Mouse (Mus musculus) heart, embryonic 12.5 days (tissue): ENCODE data around the gene Trim60. TPM values are rescaled to one million over a fixed set of nuclear protein-coding genes. Genes with fewer than 3 reads are reported as not detected.
A peak's percentile ranks its signal among the peaks of the same experiment; 100 is the strongest.

ENCODE experiments used
- ATAC-seq: fragments of 200-750 bp; cut with Nextera tagmentation; 2 replicates; pipeline ENCODE4 v1.8.0; 2017; ENCODE audit warnings: moderate TSS enrichment, moderate library complexity; ENCODE audit not compliant: insufficient number of reproducible peaks, low FRiP score
- H3K27ac ChIP-seq: fragments of 300-500 bp; sonication (generic); 2 replicates; pipeline ENCODE4 v1.5.1; 2016; ENCODE audit warnings: mild to moderate bottlenecking, moderate library complexity; ENCODE audit not compliant: poor library complexity, severe bottlenecking
- H3K27me3 ChIP-seq: fragments of 300-500 bp; sonication (generic); replicated peaks from 2 replicates; pipeline ENCODE4 v1.6.1; 2016; ENCODE audit warnings: mild to moderate bottlenecking, moderate library complexity
- H3K36me3 ChIP-seq: fragments of 300-500 bp; sonication (generic); 2 replicates; pipeline ENCODE4 v1.6.1; 2016; ENCODE audit warnings: mild to moderate bottlenecking, moderate library complexity
- H3K4me1 ChIP-seq: fragments of 300-500 bp; sonication (generic); replicated peaks from 2 replicates; pipeline ENCODE4 v1.6.1; 2016; ENCODE audit warnings: mild to moderate bottlenecking
- H3K4me2 ChIP-seq: fragments of 300-500 bp; sonication (generic); 2 replicates; pipeline ENCODE4 v1.6.1; 2016; ENCODE audit warnings: mild to moderate bottlenecking, moderate library complexity
- H3K4me3 ChIP-seq: fragments of 300-500 bp; sonication (generic); 2 replicates; pipeline ENCODE4 v1.5.1; 2016; ENCODE audit warnings: mild to moderate bottlenecking
- H3K9ac ChIP-seq: fragments of 300-500 bp; sonication (generic); 2 replicates; pipeline ENCODE4 v1.6.1; 2016; ENCODE audit warnings: mild to moderate bottlenecking, moderate library complexity
- H3K9me3 ChIP-seq: fragments of 300-500 bp; sonication (generic); replicated peaks from 2 replicates; pipeline ENCODE4 v1.6.1; 2016; ENCODE audit warnings: mild to moderate bottlenecking, moderate library complexity
- WGBS: fragments of 180-500 bp; shearing (Covaris S2); methylation state at CpG from one replicate; pipeline ENCODE4 v1.1.7; 2016; 5-methylcytosine and 5-hydroxymethylcytosine counted together
- polyA plus RNA-seq: library from polyadenylated mRNA; unstranded; fragments of >200 nt; fragmentation: Nextera tagmentation; extraction: Ambion mirVana; gene quantifications from 2 replicates; pipeline ENCODE4 v1.2.1, GENCODE M21; 2016

The Trim60 gene
- 0.06 TPM in 1 of 2 replicates, not detected in the other for polyA plus RNA-seq

DNA sequence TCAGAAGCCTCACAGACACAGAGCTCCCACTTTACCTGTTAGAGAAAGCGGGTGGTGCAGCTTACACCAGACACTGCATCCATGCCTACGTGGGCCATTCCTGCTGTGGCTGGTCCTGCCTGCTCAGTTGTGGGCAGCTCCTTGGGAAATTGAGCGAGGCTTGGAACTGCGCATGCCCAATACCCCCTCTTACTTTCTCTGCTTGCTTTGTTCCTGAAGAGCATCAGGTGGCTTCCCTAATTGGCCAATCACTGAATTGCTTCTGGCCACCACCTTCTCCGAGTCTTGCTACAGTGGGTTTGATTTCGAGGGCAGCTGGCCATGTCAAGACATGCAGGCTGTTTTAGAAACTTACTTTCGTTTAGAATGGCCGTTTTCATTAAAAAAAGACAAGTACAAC lies at the start of gene Trim60, which contains the start of gene Trim61:
Gene Trim60 (minus strand): TSS at position 162 of the 400 bp plus-strand sequence.
Gene Trim61 (minus strand): TSS at position 101 of the 400 bp plus-strand sequence.
- H3K9me3 ChIP-seq, result 0 out of 2 replicates have a peak, but pooled peaks cover 14% of the 10 kb centered on the region
- H3K27me3 ChIP-seq, result no peaks in the 10 kb centered on the region
- WGBS, result 82% methylated on average over 8 of the region's 8 CpGs
- ATAC-seq, result no peak
- no peaks in the 10 kb centered on the region for H3K4me1 ChIP-seq
- no peak within 1 kb of the TSS for H3K9ac ChIP-seq
- H3K4me2 ChIP-seq, result no peak within 1 kb of the TSS
- no peaks in the 10 kb centered on the region for H3K36me3 ChIP-seq
- H3K4me3 ChIP-seq, result no peak within 1 kb of the TSS
- no peak within 1 kb of the TSS for H3K27ac ChIP-seq

- Histone ChIP-seq H3K27ac (no peak overlapping the region), H3K36me3 (no peaks in the 10 kb centered on the region), H3K9me3 (no peaks in the 10 kb centered on the region), H3K4me1 (no peaks in the 10 kb centered on the region), H3K4me2 (no peak overlapping the region), H3K4me3 (no peak overlapping the region), H3K27me3 (no peaks in the 10 kb centered on the region), H3K9ac (no peak overlapping the region)
- no peak for ATAC-seq
- WGBS, result 48% methylated on average over 10 of the region's 10 CpGs
Measured at GRCm38 (mm10) chr8:65067694-65068472, 49.5 kb upstream of the Trim60 start.

DNA sequence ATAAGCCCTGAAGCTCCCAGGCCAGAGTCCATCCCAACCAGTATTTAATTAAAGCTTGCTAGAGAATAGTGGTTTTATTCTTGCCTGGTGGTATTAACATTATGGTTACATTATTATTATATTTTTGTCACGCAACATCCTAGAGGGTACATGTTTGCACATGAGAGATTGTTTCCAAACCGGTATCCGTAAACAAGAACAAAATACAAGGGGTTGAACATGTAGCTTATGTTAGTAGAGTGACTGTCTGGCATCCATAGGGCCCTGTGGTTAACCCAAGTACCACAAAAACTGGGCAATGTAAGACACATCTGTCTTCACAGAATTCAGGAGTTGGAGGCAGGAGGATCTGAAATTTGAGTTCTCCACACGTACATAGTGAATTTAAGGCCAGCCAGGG lies 48.6 kb upstream of the Trim60 start:
- Histone ChIP-seq H3K4me3 (no peak overlapping the region), H3K27me3 (no peaks in the 10 kb centered on the region), H3K36me3 (no peaks in the 10 kb centered on the region), H3K9me3 (no peaks in the 10 kb centered on the region), H3K27ac (no peak overlapping the region), H3K4me2 (no peak overlapping the region), H3K4me1 (no peaks in the 10 kb centered on the region), H3K9ac (no peak overlapping the region)
- ATAC-seq, result no peak
- WGBS, result 91% methylated on average over 4 of the region's 4 CpGs

DNA sequence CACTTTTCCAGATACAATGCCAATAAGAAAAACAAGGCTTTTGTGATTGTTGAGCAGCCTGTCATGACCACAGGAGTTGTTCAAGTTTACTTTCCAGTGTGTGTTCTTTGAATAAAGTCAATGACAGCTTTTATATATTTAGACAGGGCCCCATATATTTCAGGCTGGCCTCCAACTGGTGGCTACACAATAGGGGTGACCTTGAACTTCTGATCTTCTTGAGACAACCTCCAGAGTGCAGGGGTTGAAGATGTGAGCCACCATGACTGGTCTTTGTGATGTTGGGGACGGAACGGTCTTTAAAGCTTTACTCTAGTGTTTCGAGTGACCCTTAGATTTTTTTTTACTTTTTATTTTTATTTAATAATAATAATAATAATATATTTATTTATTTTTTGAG lies 47.2 kb upstream of the Trim60 start:
- H3K9me3 ChIP-seq, result no peaks in the 10 kb centered on the region
- no peak overlapping the region for H3K4me3 ChIP-seq
- no peak overlapping the region for H3K4me2 ChIP-seq
- no peak overlapping the region for H3K27ac ChIP-seq
- H3K4me1 ChIP-seq, result no peaks in the 10 kb centered on the region
- no peaks in the 10 kb centered on the region for H3K36me3 ChIP-seq
- ATAC-seq, result no peak
- 93% methylated on average over 3 of the region's 3 CpGs for WGBS
- H3K27me3 ChIP-seq, result no peaks in the 10 kb centered on the region
- H3K9ac ChIP-seq, result no peak overlapping the region

DNA sequence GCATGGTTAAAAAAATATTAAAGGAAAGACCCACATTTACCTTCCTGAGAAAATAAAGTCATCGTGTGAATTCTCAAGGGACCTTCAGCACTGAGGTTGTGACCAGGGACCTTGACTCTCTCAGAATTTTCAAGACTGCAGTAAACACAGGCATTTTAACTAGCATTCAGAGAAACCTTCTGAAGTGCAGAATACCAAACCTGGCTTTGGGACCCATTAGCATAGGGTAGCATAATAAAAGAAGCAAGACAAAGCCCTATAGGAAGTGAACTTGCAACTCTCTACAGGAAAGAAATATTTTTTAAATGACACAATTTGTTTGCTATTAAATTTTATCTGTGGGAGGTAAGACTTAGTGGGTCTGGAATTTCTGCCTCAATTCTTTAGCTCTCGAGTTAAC lies 45.7 kb upstream of the Trim60 start:
- H3K27ac ChIP-seq, result no peak overlapping the region
- no peak overlapping the region for H3K9ac ChIP-seq
- H3K36me3 ChIP-seq, result no peaks in the 10 kb centered on the region
- no peak overlapping the region for H3K4me3 ChIP-seq
- no peak overlapping the region for H3K4me2 ChIP-seq
- no peaks in the 10 kb centered on the region for H3K9me3 ChIP-seq
- no peak for ATAC-seq
- WGBS, result 58% methylated on average over 2 of the region's 2 CpGs
- H3K4me1 ChIP-seq, result no peaks in the 10 kb centered on the region
- H3K27me3 ChIP-seq, result no peaks in the 10 kb centered on the region

DNA sequence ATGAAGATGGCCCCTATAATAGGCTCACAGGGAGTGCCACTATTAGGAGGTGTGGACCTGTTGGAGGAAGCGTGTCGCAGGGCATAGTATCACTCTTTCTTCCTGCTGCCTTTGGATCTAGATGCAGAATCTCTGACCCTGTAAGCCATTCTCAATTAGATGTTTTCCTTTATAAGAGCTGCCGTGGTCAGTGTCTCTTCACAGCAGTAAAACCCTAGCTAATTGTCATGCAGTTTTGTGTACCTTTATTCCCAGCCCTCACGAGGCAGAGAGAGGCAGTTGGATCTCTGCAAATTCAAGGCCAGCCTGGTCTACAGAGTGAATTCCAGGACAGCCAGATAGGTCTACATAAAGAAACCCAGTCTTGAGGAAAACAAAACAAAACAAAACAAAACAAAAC lies 43.8 kb upstream of the Trim60 start:
- Histone ChIP-seq H3K27ac (no peak overlapping the region), H3K4me1 (no peaks in the 10 kb centered on the region), H3K9ac (no peak overlapping the region), H3K36me3 (no peaks in the 10 kb centered on the region), H3K9me3 (no peaks in the 10 kb centered on the region), H3K27me3 (no peaks in the 10 kb centered on the region), H3K4me2 (no peak overlapping the region), H3K4me3 (no peak overlapping the region)
- no peak for ATAC-seq
- WGBS, result 81% methylated on average over 4 of the region's 4 CpGs

DNA sequence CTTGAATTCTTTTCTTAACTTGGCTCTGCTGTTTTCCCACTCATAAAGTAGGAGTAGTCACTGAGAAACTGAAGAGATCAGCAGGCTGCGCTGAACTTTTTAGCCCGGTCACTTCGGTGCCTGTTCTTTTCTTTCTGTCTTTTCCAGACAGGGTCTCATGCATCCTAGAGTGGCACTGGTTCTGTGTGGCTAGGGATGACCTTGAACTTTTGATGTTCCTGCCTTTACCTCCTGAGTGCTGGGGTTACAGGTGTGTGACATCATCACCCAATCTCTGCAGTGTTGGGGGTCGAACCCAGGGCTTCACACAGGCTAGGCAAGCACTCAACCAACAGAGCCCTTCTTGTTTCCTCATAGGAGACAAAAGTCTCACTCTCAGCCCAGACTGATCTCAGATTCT lies 38.3 kb upstream of the Trim60 start:
- Histone ChIP-seq H3K9me3 (no peaks in the 10 kb centered on the region), H3K9ac (no peak overlapping the region), H3K27me3 (no peaks in the 10 kb centered on the region), H3K4me2 (no peak overlapping the region), H3K27ac (no peak overlapping the region), H3K36me3 (no peaks in the 10 kb centered on the region), H3K4me3 (no peak overlapping the region), H3K4me1 (no peaks in the 10 kb centered on the region)
- no peak for ATAC-seq
- 74% methylated on average over 4 of the region's 4 CpGs for WGBS

DNA sequence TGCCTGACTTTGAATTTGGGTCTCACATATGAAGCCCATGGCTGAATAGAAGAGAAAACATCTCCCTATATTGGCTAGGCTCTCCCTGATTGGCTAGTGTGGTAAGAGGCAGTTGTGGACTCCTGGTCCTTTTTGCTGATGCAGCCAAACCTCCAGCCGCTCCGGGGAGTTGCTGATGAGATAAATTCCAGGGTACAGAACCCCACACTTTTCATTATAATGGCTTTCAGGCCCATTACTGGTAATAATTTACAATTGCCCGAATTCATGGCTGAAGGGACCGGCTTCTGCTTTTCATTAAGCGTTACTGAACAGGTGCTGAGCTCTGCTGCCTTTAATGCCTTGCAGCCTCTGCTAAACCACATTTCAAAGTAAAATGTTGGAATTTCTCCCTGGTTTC lies 35.6 kb upstream of the Trim60 start:
- Histone ChIP-seq H3K27ac (no peak overlapping the region), H3K36me3 (no peaks in the 10 kb centered on the region), H3K27me3 (no peaks in the 10 kb centered on the region), H3K4me3 (no peak overlapping the region), H3K4me2 (no peak overlapping the region), H3K4me1 (no peaks in the 10 kb centered on the region), H3K9ac (no peak overlapping the region), H3K9me3 (no peaks in the 10 kb centered on the region)
- WGBS, result 75% methylated on average over 5 of the region's 5 CpGs
- no peak for ATAC-seq

DNA sequence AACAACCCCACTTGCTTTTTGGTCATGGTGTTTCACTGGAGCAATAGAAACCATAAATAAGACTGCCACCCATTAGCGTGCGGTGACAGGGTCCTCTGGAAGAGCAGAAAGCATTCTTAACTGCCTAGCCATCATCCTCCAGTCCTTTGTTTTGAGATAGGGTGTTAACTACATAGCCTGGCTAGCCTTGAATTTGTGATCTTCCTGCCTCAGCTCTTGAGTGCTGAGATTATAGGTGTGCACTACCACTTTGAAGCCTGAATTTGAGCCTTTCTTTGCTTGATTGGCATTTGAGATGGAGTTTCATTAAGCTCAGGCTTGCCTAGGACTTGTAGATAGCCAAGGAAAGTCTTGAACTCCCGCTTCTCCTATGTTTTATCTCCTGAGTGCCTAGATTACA lies 35.2 kb upstream of the Trim60 start:
- no peaks in the 10 kb centered on the region for H3K27me3 ChIP-seq
- H3K9ac ChIP-seq, result no peak overlapping the region
- 81% methylated on average over 3 of the region's 3 CpGs for WGBS
- no peaks in the 10 kb centered on the region for H3K36me3 ChIP-seq
- H3K4me1 ChIP-seq, result no peaks in the 10 kb centered on the region
- H3K27ac ChIP-seq, result no peak overlapping the region
- no peak overlapping the region for H3K4me3 ChIP-seq
- no peak for ATAC-seq
- H3K9me3 ChIP-seq, result no peaks in the 10 kb centered on the region
- H3K4me2 ChIP-seq, result no peak overlapping the region

DNA sequence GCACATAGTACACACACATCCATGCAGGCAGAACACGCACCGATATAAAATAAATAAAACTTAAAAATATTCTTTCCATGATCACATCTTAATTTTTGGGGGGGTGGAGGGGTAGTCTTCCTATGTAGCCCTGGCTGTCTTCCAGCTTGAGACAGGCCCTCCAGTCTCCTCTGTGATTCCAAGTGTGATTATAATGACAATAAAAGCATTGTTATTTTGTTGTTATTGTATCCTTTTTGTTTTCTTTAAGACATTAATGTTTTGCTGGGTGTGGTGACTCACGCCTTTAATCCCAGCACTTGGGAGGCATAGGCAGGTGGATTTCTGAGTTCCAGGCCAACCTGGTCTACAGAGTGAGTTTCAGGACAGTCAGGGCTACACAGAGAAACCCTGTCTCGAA lies 29.4 kb upstream of the Trim60 start:
- Histone ChIP-seq H3K9ac (no peak overlapping the region), H3K4me3 (no peak overlapping the region), H3K27me3 (no peaks in the 10 kb centered on the region), H3K4me2 (no peak overlapping the region), H3K27ac (no peak overlapping the region), H3K36me3 (no peaks in the 10 kb centered on the region), H3K9me3 (no peaks in the 10 kb centered on the region), H3K4me1 (no peaks in the 10 kb centered on the region)
- no peak for ATAC-seq
- WGBS, result 79% methylated on average over 4 of the region's 4 CpGs

GRCm38 (mm10) chr8:65047193-65047592 lies 28.8 kb upstream of the Trim60 start:
- no peak overlapping the region for H3K4me2 ChIP-seq
- H3K9ac ChIP-seq, result no peak overlapping the region
- H3K9me3 ChIP-seq, result no peaks in the 10 kb centered on the region
- H3K4me1 ChIP-seq, result no peaks in the 10 kb centered on the region
- H3K36me3 ChIP-seq, result no peaks in the 10 kb centered on the region
- H3K27ac ChIP-seq, result no peak overlapping the region
- 85% methylated on average over 4 of the region's 4 CpGs for WGBS
- no peak overlapping the region for H3K4me3 ChIP-seq
- no peak for ATAC-seq
- H3K27me3 ChIP-seq, result no peaks in the 10 kb centered on the region

- H3K4me1 ChIP-seq, result no peaks in the 10 kb centered on the region
- no peak for ATAC-seq
- H3K4me3 ChIP-seq, result no peak overlapping the region
- H3K27me3 ChIP-seq, result no peaks in the 10 kb centered on the region
- peak overlapping the region; percentile 17; the same call in 1 of the 2 replicates for H3K4me2 ChIP-seq
- H3K36me3 ChIP-seq, result no peaks in the 10 kb centered on the region
- WGBS, result 43% methylated on average over 5 of the region's 5 CpGs
- no peak overlapping the region for H3K27ac ChIP-seq
- H3K9ac ChIP-seq, result no peak overlapping the region
- H3K9me3 ChIP-seq, result no peaks in the 10 kb centered on the region
Measured at GRCm38 (mm10) chr8:65046565-65046964, 28.2 kb upstream of the Trim60 start.
